Mouse (Mus musculus) spleen, postnatal 10 days (tissue): Measurements from ENCODE around the gene Map2.
A peak's percentile ranks its signal among the peaks of the same experiment; 100 is the strongest.

Source experiments
- DNase-seq, 2 experiments: peaks; one replicate each; pipeline ENCODE4 v3.0.0; 2021 to 2022; ENCODE audit warnings: low spot score in 2 of 2

Map2 gene

DNA sequence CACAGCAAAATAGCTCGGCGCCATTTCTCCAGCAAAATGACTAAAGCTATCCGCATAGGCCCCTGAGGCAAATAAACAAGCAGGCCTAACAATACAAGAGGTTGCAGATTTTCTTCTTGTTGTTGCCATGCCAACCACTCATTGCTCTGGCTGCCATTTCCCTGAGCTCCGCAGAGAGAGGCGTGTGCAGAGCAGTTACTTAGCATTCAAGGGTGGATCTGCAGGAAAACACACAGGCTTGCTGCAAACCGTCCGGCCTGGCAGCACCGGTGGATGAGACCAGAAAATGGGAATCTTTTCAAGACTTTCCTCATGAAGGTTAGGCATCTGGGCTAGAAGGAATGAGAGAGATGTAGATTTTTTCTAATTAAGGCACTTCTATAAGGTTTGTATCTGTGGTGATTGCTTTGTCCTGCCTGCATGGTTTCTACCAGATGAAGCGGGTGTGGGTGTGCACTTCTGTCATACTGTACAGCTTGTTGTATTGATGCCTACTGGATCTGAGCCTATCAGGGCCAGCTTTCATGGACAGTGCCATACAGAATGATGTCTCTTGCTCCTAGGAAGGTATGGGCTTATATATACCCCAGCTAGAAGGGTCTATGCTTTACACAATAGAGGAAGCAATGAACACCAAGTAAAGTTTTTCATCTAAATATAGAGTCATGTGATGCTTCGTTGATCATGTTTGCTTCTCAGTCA, 211.8 kb downstream of the Map2 start:
- no peak for DNase-seq

DNA sequence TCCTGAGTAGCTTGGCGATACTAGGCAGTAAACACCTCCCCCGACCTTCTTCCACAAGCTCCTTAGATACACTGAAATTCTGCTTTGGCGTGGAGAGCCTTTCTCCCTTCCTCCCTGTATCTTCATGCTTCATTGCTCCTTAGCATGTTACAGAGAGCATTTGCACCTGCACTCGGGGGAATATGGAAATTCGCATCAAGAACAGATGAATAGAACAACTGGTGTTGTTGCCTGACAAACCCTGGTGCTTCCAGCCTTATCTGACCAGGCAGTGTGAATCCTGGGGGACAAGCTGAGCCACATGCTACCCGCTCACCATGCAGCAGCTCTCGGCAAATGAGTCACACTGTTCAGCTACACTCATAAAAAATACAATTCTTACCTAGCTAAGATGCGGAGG, 213.5 kb downstream of the Map2 start:
- DNase-seq, result no peak

GRCm38 (mm10) chr1:66394944-66395637, 220.0 kb downstream of the Map2 start:
- DNase-seq, result no peak

DNA sequence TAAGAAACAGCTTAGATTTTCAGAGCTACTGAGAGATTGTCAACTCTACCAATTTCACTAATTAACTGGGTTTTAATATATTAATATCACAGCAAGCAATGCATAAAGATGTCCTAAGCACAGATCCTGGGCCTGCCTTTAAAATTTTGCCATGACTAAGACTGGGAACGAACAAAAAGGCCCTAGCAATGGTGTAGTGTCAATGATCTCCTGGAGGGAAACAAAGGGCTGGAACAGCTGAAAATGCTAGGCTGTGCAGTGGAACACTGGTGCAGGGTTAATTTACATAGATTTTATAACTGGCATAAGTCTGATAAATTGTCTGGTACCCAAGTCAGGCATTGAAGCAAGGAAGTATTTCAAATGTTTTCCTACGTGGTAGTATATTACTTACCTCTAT, 220.8 kb downstream of the Map2 start:
- DNase-seq, result no peak

DNA sequence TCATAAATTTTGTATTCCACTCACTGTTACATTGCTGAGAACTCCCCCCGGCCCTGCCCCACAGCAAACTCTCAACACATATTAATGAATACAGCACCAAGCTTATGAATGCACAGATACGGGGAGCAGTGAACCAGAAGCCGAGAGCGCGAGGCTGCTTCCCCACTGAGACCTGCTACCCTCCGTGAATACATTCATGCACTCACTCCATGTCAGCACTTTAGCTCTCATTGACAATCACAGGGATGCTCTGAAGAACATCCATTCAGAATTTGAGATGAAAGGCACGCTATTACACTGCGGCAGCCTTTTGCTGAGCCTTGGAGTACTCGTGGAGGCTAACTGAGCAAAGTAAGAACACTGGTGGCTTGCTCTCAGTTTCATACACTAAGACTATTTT, 226.8 kb downstream of the Map2 start:
- no peak for DNase-seq

DNA sequence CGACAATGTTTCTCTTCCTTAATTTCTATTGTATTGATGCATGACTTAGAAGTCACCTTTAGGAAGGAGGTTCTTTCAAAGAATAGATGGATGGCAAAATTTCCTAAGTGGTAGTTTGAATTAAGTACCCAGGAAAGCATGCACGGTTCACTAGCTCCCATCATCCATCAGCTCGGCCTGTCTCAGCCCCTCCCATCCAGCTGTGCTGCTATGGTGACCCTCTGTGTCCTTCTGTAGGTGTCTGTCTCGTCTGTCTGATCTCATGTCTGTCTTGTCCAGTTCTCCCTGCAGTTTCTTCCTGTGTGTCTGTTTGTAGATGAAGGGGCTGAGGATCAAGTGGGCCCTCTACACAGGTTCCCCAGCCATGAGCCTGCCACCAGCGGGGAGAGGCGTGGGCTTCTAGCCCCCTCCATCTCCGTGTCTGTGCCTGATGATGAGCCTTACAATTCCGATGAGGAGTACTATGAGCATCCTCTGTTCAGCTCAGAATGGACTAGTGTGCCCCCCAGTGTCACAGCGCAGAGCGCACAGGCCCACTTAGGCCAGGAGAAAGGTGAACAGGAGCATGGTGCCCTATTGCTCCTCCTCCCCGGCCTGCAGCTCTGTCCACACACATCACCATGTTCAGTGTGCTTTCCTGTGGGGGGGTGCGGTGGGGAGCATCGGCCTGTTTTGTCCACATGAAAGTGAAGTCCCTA, 232.3 kb downstream of the Map2 start:
- DNase-seq, result no peak

DNA sequence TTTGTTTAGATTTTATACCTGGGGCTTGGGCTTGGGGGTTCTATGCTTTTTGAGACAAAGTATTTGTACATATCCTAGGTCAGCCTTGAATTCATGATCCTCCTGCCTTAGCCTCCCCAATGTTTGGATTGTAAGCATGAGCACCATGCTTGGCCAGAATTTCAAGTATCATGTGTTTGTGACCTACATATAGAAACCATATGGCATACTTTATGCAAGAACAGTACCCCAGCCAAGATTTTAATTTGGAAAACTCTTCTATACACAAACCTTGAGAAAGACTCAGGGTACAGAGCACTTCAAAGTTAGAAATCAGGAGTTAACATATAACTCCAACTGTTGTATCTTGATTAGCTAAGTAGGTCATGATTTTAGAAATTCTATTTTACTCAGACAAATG, 243.3 kb downstream of the Map2 start:
- no peak for DNase-seq

GRCm38 (mm10) chr1:66426073-66426472, 251.0 kb downstream of the Map2 start:
- no peak for DNase-seq

GRCm38 (mm10) chr1:66430962-66431361, 255.9 kb downstream of the Map2 start:
- no peak for DNase-seq

DNA sequence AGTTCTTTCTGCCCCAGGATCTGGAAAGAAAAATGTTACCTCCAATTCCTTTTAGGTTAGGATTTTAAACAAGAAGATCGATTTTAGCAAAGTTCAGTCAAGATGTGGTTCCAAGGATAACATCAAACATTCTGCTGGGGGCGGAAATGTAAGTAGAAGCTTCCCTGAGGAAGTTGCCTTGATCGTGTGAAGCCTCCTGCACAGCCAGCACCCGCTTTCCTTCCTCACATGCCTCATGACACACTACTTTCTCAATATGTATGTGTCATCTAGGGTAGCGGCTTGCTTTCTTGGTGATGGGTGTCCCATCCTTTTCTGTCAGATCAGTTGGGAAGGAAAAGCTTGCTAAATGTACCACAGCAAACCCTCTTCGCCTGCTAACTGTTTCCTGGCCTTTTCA, 256.4 kb downstream of the Map2 start:
- DNase-seq, result no peak

GRCm38 (mm10) chr1:66438069-66438468, 263.0 kb downstream of the Map2 start:
- DNase-seq, result no peak

- DNase-seq, result no peak
Measured at GRCm38 (mm10) chr1:66442922-66443321, 267.8 kb downstream of the Map2 start.

DNA sequence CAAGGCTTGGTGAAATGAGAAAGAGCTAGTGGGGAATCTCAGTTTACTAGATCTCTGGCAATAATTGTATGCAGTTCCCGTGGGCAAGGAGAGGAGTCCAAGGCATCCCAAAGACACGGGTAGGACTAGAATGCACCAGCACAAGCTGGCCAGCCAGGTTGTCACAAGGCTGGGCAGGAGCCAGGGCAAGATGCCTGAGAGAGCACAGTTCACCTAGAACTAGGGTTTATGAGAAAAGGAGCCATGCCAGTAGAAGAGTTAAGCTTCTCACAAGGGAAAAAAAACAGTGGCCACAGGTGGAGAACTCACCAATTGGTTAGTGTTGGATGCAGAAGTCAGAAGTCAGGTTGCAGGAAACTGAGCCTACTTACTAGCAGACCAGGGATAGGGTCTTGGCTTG, 274.4 kb downstream of the Map2 start:
- DNase-seq, result no peak

DNA sequence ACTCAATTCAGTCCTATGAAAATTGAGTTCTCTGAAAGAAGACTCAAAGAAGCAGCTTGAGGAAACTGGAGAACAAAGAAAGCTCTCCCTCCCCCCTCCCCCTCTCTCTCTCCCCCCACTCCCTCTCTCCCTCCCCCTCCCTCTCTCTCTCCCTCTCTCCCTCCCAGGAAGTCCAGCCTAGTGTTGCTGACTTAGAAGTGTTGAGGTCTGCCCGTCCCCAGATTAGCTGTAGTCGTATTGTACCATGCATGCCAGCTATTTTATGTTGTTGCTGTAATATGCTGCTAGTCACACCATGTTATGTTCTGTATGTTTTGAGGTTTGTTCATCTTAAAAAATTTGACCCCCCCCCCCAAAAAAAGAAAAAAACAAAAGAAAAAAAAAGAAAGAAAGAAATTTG, 281.5 kb downstream of the Map2 start:
- DNase-seq, result no peak

DNA sequence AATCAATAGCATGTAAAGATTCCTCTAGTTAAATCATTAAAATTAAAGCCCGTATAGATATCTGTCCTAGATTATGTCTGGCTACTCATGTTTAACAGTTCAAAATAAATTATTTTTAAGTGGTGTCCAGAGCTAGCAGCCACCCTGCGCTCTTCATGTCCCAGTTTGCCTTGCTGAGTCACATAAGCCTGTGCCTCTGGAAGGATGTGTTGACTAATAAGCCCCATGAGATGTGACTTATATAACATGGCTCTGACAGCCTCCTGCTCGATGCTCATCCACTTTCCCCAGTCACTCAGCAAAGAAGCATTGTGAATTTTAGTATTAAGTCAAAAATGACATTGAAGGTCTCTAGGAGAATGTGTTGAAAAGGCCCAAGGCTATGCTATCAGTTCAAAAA, 282.7 kb downstream of the Map2 start:
- DNase-seq, result no peak

GRCm38 (mm10) chr1:66459394-66459793, 284.3 kb downstream of the Map2 start:
- no peak for DNase-seq

DNA sequence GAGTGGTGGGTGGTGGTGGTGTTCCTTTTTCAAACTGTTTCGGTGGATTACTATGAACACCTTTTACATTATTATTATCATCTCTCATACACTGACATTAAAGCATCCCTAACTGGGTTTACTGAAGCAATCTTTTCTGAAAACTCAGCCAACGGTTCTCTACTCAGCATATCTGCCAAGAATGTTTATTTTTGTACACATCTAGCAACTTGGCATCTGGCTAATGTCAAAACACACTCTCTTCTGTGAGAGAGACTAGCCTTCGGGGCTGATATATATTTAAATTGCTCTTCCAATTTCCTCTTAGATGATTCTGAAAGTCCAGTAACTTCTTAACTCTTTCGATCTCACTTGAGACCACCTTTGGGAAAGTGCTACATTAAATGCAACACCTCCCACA, 285.8 kb downstream of the Map2 start:
- DNase-seq, result no peak

DNA sequence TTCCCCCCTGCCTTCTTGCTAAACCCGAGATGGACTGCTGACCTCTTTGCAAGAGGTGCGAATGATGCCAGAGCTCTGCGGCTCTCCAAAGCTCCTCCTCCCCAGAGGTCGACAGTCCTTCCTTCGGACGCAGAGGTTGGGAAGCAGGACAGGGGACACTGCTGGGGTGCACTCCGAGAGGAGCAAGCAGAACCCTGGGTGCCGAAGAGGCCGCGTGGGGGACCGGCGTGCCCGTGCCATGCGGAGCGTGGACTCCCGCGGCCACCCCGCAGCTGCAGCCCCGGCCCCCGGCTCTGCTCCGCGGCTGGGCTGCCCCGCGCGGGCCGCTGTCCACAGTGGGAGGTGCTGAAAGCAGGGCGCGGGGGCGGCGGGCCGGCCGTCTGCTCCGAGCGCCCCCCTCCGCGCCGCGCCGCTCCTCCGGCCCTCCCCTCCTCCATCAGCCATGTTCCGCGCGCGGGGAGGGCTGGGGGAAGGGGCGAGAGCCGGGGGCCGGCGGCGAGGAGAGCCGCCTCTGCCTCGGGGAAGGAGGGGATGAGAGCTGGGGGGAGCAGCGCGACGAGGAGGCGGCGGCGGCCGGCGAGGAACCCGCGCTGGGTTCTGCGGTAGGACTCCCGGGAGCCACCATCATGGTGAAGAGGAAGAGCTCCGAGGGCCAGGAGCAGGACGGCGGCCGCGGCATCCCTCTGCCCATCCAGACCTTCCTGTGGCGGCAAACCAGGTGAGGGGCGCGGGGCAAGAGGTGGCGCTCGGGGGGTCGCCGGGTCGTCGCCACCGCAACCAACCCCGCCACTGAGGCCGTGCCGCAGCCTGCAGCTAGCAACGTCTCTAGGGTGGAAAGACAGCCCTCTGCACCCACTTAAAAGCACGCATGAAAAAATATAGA, 293.0 kb downstream of the Map2 start, which contains the start of gene Unc80:
Unc80 (plus strand) TSS at position 547 of the 883 bp plus-strand sequence.
- DNase-seq, result peak; percentile 4 to 32

- no peak for DNase-seq
Measured at GRCm38 (mm10) chr1:66468704-66469020, 293.6 kb downstream of the Map2 start.

- no peak for DNase-seq
Measured at GRCm38 (mm10) chr1:66482751-66483150, 307.7 kb downstream of the Map2 start.
